Mouse (Mus musculus): ENCODE measurements at regions not wholly inside any gene's neighbourhood (a gene's known extent, or its start where the extent isn't known, plus 50 kb on each side); places are given as distances from the start of the nearest gene placed in this dataset.

DNA sequence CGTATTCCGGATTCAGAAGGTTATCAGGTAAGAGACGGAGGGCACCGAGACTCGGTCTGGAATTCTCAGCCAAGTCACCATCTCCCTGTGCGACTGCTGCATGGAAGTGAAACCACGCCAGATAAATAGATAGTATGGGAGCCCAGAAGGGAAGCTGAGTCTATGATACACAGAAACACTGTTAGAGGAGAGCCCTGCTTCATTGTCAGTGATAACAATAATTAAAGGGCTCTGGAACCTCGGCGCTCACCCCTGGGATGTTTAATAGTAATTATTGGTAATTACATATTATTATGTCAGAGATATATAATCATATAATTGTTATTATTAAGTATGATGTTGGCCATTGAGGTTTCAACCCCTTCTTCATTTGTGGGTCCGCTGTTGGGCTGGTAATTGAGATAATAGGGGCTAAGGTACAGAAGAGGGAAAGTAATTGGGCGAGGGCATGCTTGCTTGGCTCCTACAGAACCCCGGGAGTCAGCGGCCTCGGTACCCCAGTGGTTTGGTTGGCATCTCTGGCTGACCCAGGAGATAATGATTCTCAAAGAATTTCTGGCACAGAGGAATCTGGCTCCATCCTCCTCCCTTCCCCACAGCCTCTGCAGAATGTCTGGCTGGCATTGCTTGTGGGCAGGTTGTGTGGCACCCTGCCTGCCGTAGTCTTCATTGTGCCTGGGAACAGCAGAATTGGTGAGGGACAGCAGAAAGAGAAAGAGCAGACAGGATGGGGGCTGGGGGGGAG lies 354.7 kb downstream of the Cog6 start:
- no peak for TF ChIP-seq CTCF (IDR thresholded peaks at IDR 0.05; ENCODE audit: low read depth)
- TF ChIP-seq EP300 (IDR thresholded peaks at IDR 0.05; ENCODE audit: low read depth), result no peak

Measured in liver, postnatal 0 days (tissue).